15 mouse cellular contexts compared by ENCODE assay signal in genomic region chr2:116440252-116440651, GRCm38 (mm10).
"Had no signal": no experiment of that assay in that cellular context is flagged by ENCODE, and none has a peak within 500 bp of the region (broad histone marks: within the 10 kb centered on the region; RNA-seq: fewer than 3 reads in every experiment).

No protein-coding gene starts in this region.

- H3K36me3 ChIP-seq: kidney, embryonic 15.5 days; limb, embryonic 13.5 days; midbrain, embryonic 10.5 days; neural tube, embryonic 15.5 days; stomach, embryonic 15.5 days had no signal

- H3K4me3 ChIP-seq: kidney, embryonic 15.5 days; limb, embryonic 13.5 days; midbrain, embryonic 10.5 days; myocyte; neural tube, embryonic 15.5 days; stomach, embryonic 15.5 days had no signal

- DNase-seq: kidney, postnatal 14 days; left cerebral cortex, postnatal 4 days; lung, adult 18-20 months; lung, postnatal 10 days; lung, postnatal 4 days; right cerebral cortex, postnatal 4 days; spleen, adult 18-20 months; thymus, postnatal 36 days had no signal

- H3K4me2 ChIP-seq: kidney, embryonic 15.5 days; limb, embryonic 13.5 days; neural tube, embryonic 15.5 days; stomach, embryonic 15.5 days had no signal

- H3K27me3 ChIP-seq: kidney, embryonic 15.5 days; limb, embryonic 13.5 days; neural tube, embryonic 15.5 days; stomach, embryonic 15.5 days had no signal

- H3K27ac ChIP-seq: kidney, embryonic 15.5 days; limb, embryonic 13.5 days; liver, embryonic 14.5 days; midbrain, embryonic 10.5 days; neural tube, embryonic 15.5 days; stomach, embryonic 15.5 days had no signal

- H3K9ac ChIP-seq: kidney, embryonic 15.5 days; limb, embryonic 13.5 days; liver, embryonic 14.5 days; neural tube, embryonic 15.5 days; stomach, embryonic 15.5 days had no signal

- H3K4me1 ChIP-seq: kidney, embryonic 15.5 days; neural tube, embryonic 15.5 days; stomach, embryonic 15.5 days had no signal

- H3K9me3 ChIP-seq: kidney, embryonic 15.5 days; limb, embryonic 13.5 days; midbrain, embryonic 10.5 days; neural tube, embryonic 15.5 days; stomach, embryonic 15.5 days had no signal
